Mouse (Mus musculus) mature B cell (primary cell): ENCODE measurements around the gene Defb26.

ENCODE experiments used
- in situ Hi-C: fragments of 300-500 bp; cut with MboI; formaldehyde crosslinking; loops from 2 replicates; pipeline ENCODE4 v1.14.3; 2019

Gene Defb26

GRCm38 (mm10) chr2:152511592-152511991 is at the start of gene Defb26:
Gene Defb26 (minus strand): TSS chr2:152511692.
- in situ Hi-C loops, result no loop called here

GRCm38 (mm10) chr2:152556655-152557054 is 45.2 kb upstream of the Defb26 start:
- in situ Hi-C loops, result no loop called here

- in situ Hi-C loops, result no loop called here
Observed at GRCm38 (mm10) chr2:152553774-152554423, 42.4 kb upstream of the Defb26 start.

- in situ Hi-C loops, result no loop called here
Observed at GRCm38 (mm10) chr2:152548124-152548523, 36.6 kb upstream of the Defb26 start.

- in situ Hi-C loops, result no loop called here
Observed at GRCm38 (mm10) chr2:152544691-152545090, 33.2 kb upstream of the Defb26 start.

- in situ Hi-C loops, result no loop called here
Observed at GRCm38 (mm10) chr2:152543478-152543877, 32.0 kb upstream of the Defb26 start.

- in situ Hi-C loops, result no loop called here
Observed at GRCm38 (mm10) chr2:152542897-152543296, 31.4 kb upstream of the Defb26 start.

- in situ Hi-C loops, result no loop called here
Observed at GRCm38 (mm10) chr2:152541979-152542378, 30.5 kb upstream of the Defb26 start.

- in situ Hi-C loops, result no loop called here
Observed at GRCm38 (mm10) chr2:152539944-152540710, 28.6 kb upstream of the Defb26 start, which contains the start of gene Defb29. Gene Defb29 (minus strand): TSS chr2:152540098.

GRCm38 (mm10) chr2:152517981-152518380 is 6.5 kb upstream of the Defb26 start, which contains the start of gene Defb28:
Gene Defb28 (plus strand): TSS chr2:152518255.
- in situ Hi-C loops, result no loop called here

- in situ Hi-C loops, result no loop called here
Observed at GRCm38 (mm10) chr2:152516084-152516483, 4.6 kb upstream of the Defb26 start.

GRCm38 (mm10) chr2:152503950-152504349 is 7.5 kb downstream of the Defb26 start:
- in situ Hi-C loops, result no loop called here

GRCm38 (mm10) chr2:152500863-152501229 is 10.6 kb downstream of the Defb26 start:
- in situ Hi-C loops, result no loop called here

GRCm38 (mm10) chr2:152500204-152500862 is 11.2 kb downstream of the Defb26 start:
- in situ Hi-C loops, result no loop called here

GRCm38 (mm10) chr2:152498020-152498419 is 13.5 kb downstream of the Defb26 start:
- in situ Hi-C loops, result no loop called here

- in situ Hi-C loops, result no loop called here
Observed at GRCm38 (mm10) chr2:152493151-152493550, 18.3 kb downstream of the Defb26 start.

- in situ Hi-C loops, result no loop called here
Observed at GRCm38 (mm10) chr2:152490038-152490437, 21.5 kb downstream of the Defb26 start, which contains the start of gene Defb22. Gene Defb22 (minus strand): TSS chr2:152490138.

- in situ Hi-C loops, result no loop called here
Observed at GRCm38 (mm10) chr2:152487024-152487423, 24.5 kb downstream of the Defb26 start.

- in situ Hi-C loops, result no loop called here
Observed at GRCm38 (mm10) chr2:152481726-152482125, 29.8 kb downstream of the Defb26 start.

- in situ Hi-C loops, result no loop called here
Observed at GRCm38 (mm10) chr2:152480881-152481280, 30.6 kb downstream of the Defb26 start.

GRCm38 (mm10) chr2:152476763-152477162 is 34.7 kb downstream of the Defb26 start, which contains the start of gene Defb20:
Gene Defb20 (plus strand): TSS chr2:152477063.
- in situ Hi-C loops, result no loop called here

- in situ Hi-C loops, result no loop called here
Observed at GRCm38 (mm10) chr2:152472434-152472833, 39.1 kb downstream of the Defb26 start.
